Mouse (Mus musculus) cortical plate, adult 2 months (tissue): ENCODE measurements around the gene Lin54.

Source experiments
- CTCF ChIP-seq: fragments of 200-500 bp; IDR thresholded peaks from 2 replicates; pipeline ENCODE4 v1.5.1; 2011; ENCODE audit warnings: mild to moderate bottlenecking, control low read depth, low read length; ENCODE audit not compliant: insufficient read depth; ENCODE audit errors: extremely low read depth
- POLR2A ChIP-seq: fragments of 200-500 bp; IDR thresholded peaks from 2 replicates; pipeline ENCODE4 v1.6.1; 2011; ENCODE audit warnings: mild to moderate bottlenecking, low read length, control low read depth; ENCODE audit not compliant: insufficient read depth; ENCODE audit errors: extremely low read depth

DNA sequence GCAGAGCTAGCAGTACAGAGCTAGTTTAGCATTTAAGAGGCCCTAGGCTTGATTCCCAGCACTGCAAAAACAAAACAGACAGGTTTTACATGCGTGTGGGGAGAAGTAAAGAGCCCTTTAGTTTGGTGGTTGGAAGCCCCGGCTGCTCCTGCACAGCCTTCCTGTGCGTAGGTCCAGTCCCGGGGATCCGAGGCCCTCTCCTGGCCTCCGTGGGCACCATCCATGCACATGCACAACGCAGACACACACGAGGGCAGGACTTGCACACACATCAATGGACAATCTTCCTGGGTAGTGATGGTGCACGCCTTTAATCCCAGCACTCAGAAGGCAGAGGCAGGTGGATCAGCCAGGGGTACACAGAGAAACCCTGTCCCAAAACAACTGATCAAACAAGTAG is 38.9 kb downstream of the Lin54 start:
- TF ChIP-seq CTCF (no peak), POLR2A (no peak)
